ENCODE assay signal across 13 mouse cellular contexts in the genomic region with DNA sequence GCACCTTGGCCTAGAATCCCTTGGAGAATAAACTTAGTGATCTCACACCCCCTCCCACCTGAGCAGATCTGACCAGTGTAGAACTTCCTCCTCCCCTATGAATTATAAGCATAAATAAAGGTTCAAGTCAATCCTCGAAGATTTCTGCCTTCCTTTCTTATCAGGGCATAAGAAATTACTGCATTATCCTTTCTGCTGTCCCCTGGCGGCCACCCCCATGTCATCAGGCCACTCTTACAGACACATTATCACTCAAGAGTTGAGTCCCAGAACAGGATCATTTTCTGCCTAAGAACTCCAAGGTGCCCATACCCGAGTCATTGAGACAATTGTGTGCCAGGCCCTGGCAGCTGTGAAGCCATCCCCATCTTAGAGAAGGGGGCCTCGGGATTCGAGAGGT. TPM values are rescaled to one million over a fixed set of nuclear protein-coding genes. Genes with fewer than 3 reads are reported as not detected.
DNase-seq lines count a peak whose midpoint lies in the region; ATAC-seq and TF ChIP-seq lines count a peak whose summit lies in the region.
"Had no signal": no experiment of that assay in that cellular context is flagged by ENCODE, and none has a peak within 500 bp of the region (broad histone marks: within the 10 kb centered on the region; RNA-seq: fewer than 3 reads in every experiment).

No protein-coding gene starts in this region.

- peaks cover 16% of the 10 kb centered on the region for H3K27me3 ChIP-seq in heart, embryonic 13.5 days (replicated peaks)
- peaks cover 8% of the 10 kb centered on the region; the same call in 1 of the 2 replicates for H3K27me3 ChIP-seq in heart, embryonic 11.5 days (ENCODE audit: control insufficient read depth, insufficient read depth, low read length)
- H3K27me3 ChIP-seq in lung, postnatal 0 days (replicated peaks; ENCODE audit: insufficient read depth, low read length), result peaks cover 10% of the 10 kb centered on the region
- peaks cover 8% of the 10 kb centered on the region for H3K27me3 ChIP-seq in splenic B cell, adult 2 months (ENCODE audit: control insufficient read depth, insufficient read depth, low read length, poor library complexity, severe bottlenecking)
- H3K27me3 ChIP-seq: forebrain, embryonic 15.5 days had no signal

- no peaks in the 10 kb centered on the region; the same call in 1 of the 2 replicates for H3K9me3 ChIP-seq in heart, embryonic 13.5 days
- H3K9me3 ChIP-seq in heart, embryonic 11.5 days (replicated peaks; ENCODE audit: control insufficient read depth, low read length), result no peaks in the 10 kb centered on the region
- no peaks in the 10 kb centered on the region for H3K9me3 ChIP-seq in lung, postnatal 0 days (ENCODE audit: low read length)
- H3K9me3 ChIP-seq: forebrain, embryonic 15.5 days had no signal

- no peak for TF ChIP-seq EP300 in lung, postnatal 0 days (IDR thresholded peaks at IDR 0.05)

- no peak for ATAC-seq in heart, embryonic 13.5 days (ENCODE audit: extremely low read depth, insufficient number of reproducible peaks, low FRiP score, low TSS enrichment)
- no peak for ATAC-seq in heart, embryonic 11.5 days (replicated peaks; ENCODE audit: insufficient number of reproducible peaks, low FRiP score, low TSS enrichment)
- ATAC-seq in lung, postnatal 0 days, result no peak

- 41% methylated on average over 5 of the region's 5 CpGs for WGBS in heart, embryonic 13.5 days
- WGBS in heart, embryonic 11.5 days (ENCODE audit: insufficient replicate concordance), result 38% methylated on average over 5 of the region's 5 CpGs
- 38% methylated on average over 5 of the region's 5 CpGs for WGBS in lung, postnatal 0 days

- intact Hi-C loops in left cerebral cortex, adult 2 months (cut with DNase I), result loop anchor here (2.0 to 5.0 kb wide), 2 partner anchors 28 to 56 kb away; no protein-coding TSS in a partner anchor

- peaks cover 36% of the 10 kb centered on the region for H3K4me1 ChIP-seq in heart, embryonic 13.5 days
- peaks cover 27% of the 10 kb centered on the region for H3K4me1 ChIP-seq in heart, embryonic 11.5 days (ENCODE audit: control insufficient read depth, insufficient read depth, low read length)
- H3K4me1 ChIP-seq in lung, postnatal 0 days (ENCODE audit: insufficient read depth, low read depth, low read length), result 0 out of 2 replicates have a peak, but pooled peaks cover 4% of the 10 kb centered on the region

- H3K4me3 ChIP-seq in heart, embryonic 13.5 days, result no peak overlapping the region
- no peak overlapping the region for H3K4me3 ChIP-seq in heart, embryonic 11.5 days (ENCODE audit: low read depth, low read length)
- no peak overlapping the region for H3K4me3 ChIP-seq in lung, postnatal 0 days (ENCODE audit: low read depth, low read length)
- H3K4me3 ChIP-seq in left cerebral cortex, adult 2 months, result no peak overlapping the region

- H3K27ac ChIP-seq in heart, embryonic 13.5 days (replicated peaks), result no peak overlapping the region
- no peak overlapping the region for H3K27ac ChIP-seq in heart, embryonic 11.5 days (ENCODE audit: low read depth, low read length)
- H3K27ac ChIP-seq in lung, postnatal 0 days (ENCODE audit: low read length), result no peak overlapping the region
- H3K27ac ChIP-seq in left cerebral cortex, adult 2 months, result no peak overlapping the region

- H3K36me3 ChIP-seq in heart, embryonic 13.5 days, result no peaks in the 10 kb centered on the region
- H3K36me3 ChIP-seq in heart, embryonic 11.5 days (ENCODE audit: control insufficient read depth, insufficient read depth, low read length), result no peaks in the 10 kb centered on the region
- no peaks in the 10 kb centered on the region for H3K36me3 ChIP-seq in lung, postnatal 0 days (ENCODE audit: insufficient read depth, low read length)
- no peaks in the 10 kb centered on the region for H3K36me3 ChIP-seq in splenic B cell, adult 2 months (ENCODE audit: control insufficient read depth, insufficient read depth, low read length, poor library complexity, severe bottlenecking)
- H3K36me3 ChIP-seq: forebrain, embryonic 15.5 days had no signal

- peak overlapping the region; percentile 98; the same call in 1 of the 2 replicates for H3K4me2 ChIP-seq in heart, embryonic 13.5 days
- no peak overlapping the region for H3K4me2 ChIP-seq in heart, embryonic 11.5 days
- H3K4me2 ChIP-seq in lung, postnatal 0 days (replicated peaks; ENCODE audit: low read depth, low read length), result no peak overlapping the region

- TF ChIP-seq CTCF in lung, postnatal 0 days (IDR thresholded peaks at IDR 0.05), result peak; percentile 48
- no peak for TF ChIP-seq CTCF in left cerebral cortex, adult 2 months (IDR thresholded peaks at IDR 0.05)

- H3K9ac ChIP-seq in heart, embryonic 13.5 days, result no peak overlapping the region
- no peak overlapping the region for H3K9ac ChIP-seq in heart, embryonic 11.5 days (ENCODE audit: low read depth, low read length)
- H3K9ac ChIP-seq in lung, postnatal 0 days (replicated peaks; ENCODE audit: low read depth), result no peak overlapping the region

- DNase-seq in lung, postnatal 0 days (ENCODE audit: low spot score), result no peak
- DNase-seq in lung, postnatal 36 days, result no peak
- peak; percentile 55 for DNase-seq in liver
- peak; percentile 24 for DNase-seq in splenic B cell, adult 2 months (ENCODE audit: low read depth, low spot score)
- no peak for DNase-seq in left cerebral cortex, adult 2 months (ENCODE audit: extremely low spot score in 1 of 2, low spot score in 2 of 2)
- DNase-seq: thymus, adult 2 months had no signal

RNA-seq across cellular contexts. Expression of gene Nol4l, which starts 1.2 kb away (rescaled TPM):
- 10.5 and 11.0 TPM in 2 replicates for polyA plus RNA-seq in heart, embryonic 13.5 days (2015; fragmentation: Nextera tagmentation; extraction: Ambion mirVana)
- polyA plus RNA-seq in heart, embryonic 11.5 days (2014; fragmentation: Nextera tagmentation; extraction: Ambion mirVana), result 16.0 and 16.7 TPM in 2 replicates
- polyA plus RNA-seq in lung, postnatal 0 days (2015; fragmentation: Nextera tagmentation; extraction: Ambion mirVana), result 8.3 and 9.9 TPM in 2 replicates
- total RNA-seq in left cerebral cortex, adult 2 months (2021), result 10 to 100 TPM; 45.0 to 51.3 TPM

RNA-seq across cellular contexts. Expression of gene 4930404H24Rik, which starts 38.4 kb away (rescaled TPM):
- not detected in 2 replicates for polyA plus RNA-seq in heart, embryonic 13.5 days (2015; fragmentation: Nextera tagmentation; extraction: Ambion mirVana)
- not detected in 2 replicates for polyA plus RNA-seq in heart, embryonic 11.5 days (2014; fragmentation: Nextera tagmentation; extraction: Ambion mirVana)
- polyA plus RNA-seq in lung, postnatal 0 days (2015; fragmentation: Nextera tagmentation; extraction: Ambion mirVana), result not detected in 2 replicates
- not detected for total RNA-seq in left cerebral cortex, adult 2 months (2021)
- total RNA-seq: gastrocnemius, postnatal 4 days had no signal
- polyA plus RNA-seq: cerebellum, adult 2 months; embryonic facial prominence, embryonic 11.5 days; forebrain, embryonic 15.5 days; limb, embryonic 11.5 days; thymus, adult 2 months had no signal

Comparison
In these comparisons a context has a peak if more than half of its experiments do, and no peak if none do; other contexts are left out.
1. DNase-seq: peak in liver (single experiment) and splenic B cell, adult 2 months (single experiment); none in lung, postnatal 0 days (single experiment), lung, postnatal 36 days (single experiment) and left cerebral cortex, adult 2 months (0 of 2).